Mouse (Mus musculus) inflammation-experienced regulatory T-cells, adult 6 months (primary cell): ENCODE results near the gene Tepsin. TPM values are rescaled to one million over a fixed set of nuclear protein-coding genes. Genes with fewer than 3 reads are reported as not detected.

Experiments used
- ATAC-seq: one replicate; pipeline ENCODE4 v1.8.0; 2017
- polyA plus RNA-seq, 3 experiments: library from polyadenylated mRNA; unstranded; fragments of 100-300 nt; shearing (Covaris generic); gene quantifications; one replicate each; pipeline ENCODE4 v1.2.1; 2017

Tepsin gene
- polyA plus RNA-seq, 3 experiments from 2014 or later, result 8.1 to 12.5 (median 9.3) TPM

DNA sequence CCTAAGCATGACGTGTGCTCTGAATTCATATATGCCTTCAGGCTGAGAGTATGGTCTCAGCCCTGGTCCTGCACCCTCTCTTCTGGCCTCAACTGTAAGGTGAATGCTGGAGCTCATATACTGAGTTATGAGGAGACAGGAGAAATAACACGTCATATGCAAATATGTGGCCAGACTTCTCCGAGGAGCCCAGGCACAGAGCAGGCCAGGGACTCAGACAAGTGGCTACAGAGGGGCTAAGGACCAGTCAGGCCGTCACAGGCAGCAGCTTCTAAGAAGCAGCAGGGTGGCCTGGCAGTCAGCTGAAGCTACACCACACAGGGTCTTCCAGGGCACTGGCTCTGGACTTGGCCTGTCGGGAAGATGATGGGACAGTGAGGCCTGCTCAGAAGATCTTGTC, 35.2 kb downstream of the Tepsin start:
- ATAC-seq, result no peak

DNA sequence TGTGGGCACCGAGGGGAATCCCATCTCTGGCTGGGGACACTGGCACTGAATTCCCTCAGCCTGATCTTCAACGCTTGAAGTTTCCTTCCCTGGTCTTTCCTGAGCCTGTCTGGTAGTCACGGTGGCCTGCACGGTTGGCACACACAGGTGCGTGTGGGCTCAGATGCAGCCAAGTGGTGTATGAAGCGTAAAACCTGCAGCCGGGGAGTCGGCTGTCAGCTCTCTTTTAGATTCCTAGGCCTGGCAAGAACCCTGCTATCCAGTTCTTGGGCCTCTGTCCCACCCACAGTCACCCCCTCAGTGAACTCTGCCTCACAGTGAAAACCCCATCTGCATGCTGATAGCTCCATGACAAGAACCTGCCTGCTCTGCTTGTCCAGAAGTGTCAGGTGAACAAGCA, 37.9 kb downstream of the Tepsin start:
- ATAC-seq, result no peak

DNA sequence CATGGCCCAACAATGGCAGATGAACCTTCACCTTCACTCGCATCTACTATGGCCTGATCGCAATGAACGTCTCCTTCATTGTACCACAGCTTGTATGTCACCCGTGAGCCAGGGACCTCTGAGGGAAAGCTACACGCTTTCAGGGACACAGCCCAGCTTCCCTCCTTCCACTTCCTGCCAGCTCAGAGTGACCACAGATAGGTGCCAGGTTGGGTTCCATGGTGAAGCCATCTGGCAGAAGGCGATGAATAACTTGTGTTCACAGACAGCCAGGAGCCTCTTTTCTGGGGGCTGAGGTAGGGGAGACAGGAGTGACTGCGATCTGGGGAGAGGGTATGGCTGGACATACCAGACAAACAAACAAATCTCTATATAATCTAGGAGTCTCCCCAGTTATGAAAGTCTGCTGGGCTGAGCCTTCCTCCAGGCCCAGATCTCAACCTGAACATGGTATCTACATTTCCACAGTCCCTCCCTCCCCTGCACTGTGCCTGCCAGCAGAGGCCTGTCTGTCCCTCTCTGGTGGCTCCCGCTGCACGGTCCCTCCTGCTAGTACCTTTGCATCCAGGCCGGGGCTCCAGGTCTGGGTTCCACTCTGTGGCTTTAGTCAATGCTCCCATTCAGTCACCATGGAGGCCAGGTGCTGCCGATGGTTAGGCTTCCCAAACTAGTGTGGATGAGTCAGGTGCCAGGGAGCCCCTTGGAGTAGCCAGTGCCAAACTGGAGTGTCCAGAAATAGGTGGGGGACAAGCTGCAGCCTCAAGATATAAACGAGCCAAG, 42.4 kb downstream of the Tepsin start:
- ATAC-seq, result no peak

DNA sequence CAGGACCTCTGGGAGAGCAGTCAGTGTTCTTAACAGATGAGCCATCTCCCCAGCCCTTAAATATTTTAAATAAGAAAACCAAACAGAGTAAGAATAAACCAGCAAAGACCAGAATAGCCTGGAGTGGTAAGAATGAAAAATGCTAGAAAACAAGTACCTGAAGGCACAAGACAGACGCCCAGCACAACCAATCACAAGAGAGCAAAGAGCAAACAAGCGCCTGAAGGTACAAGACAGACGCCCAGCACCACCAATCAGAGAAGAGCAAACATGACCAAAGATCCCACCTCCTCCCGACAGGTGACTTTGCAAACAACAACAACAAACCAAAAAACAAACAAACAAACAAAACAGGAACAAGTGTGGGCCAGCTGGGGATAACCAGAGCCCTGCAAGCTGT, 44.7 kb downstream of the Tepsin start:
- ATAC-seq, result no peak

DNA sequence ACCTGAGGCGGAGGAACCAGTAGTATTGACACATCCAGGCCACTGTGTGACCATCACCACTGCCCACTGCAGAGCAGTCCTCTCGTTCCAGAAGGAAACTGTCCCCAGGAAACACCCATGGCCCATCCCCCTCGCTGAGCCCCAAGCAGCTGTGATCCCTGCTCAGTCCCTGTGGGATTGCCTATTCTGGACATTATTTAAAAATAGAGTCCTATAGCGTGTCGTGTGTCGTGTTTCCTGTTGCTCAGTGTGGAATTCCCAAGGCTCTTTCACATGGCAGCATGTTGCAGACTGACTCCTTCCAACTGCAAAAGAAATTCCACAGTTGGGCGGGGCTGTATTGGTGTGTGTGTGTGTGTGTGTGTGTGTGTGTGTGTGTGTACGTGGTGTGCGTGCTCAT, 46.3 kb downstream of the Tepsin start:
- no peak for ATAC-seq

DNA sequence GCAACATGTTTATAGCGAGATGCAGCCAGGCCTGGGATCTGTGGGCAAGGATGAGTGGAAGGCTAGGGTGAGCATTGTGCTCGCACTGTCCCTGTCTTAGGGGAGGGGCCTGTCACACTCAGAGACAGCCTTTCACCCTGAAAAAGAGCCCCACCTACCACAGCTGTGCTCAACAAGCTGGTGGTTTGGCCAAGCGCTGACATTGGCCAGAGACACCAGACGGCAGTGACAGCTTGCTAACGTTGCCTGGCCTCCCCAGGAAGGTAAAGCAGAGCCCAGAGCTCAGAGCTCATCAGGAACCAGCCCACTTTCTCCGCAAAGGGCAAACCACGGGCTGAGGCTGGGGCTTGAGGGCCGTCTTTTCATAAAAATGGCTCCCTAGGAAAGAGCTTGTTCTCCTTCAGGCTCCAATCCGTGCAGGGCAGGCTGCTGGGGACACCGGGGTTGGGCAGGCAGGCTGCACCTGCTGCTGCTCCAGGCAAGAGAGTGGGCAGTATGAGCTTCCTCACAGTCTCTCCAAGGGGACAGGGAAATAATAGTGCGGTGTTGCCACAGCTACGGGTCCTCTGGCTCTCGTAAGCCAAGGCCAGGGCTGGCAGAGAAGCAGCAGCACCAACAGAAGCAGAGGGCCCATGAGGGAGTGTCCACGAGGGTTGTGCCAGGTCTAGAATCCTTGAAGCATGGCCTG, 47.3 kb downstream of the Tepsin start:
- no peak for ATAC-seq

DNA sequence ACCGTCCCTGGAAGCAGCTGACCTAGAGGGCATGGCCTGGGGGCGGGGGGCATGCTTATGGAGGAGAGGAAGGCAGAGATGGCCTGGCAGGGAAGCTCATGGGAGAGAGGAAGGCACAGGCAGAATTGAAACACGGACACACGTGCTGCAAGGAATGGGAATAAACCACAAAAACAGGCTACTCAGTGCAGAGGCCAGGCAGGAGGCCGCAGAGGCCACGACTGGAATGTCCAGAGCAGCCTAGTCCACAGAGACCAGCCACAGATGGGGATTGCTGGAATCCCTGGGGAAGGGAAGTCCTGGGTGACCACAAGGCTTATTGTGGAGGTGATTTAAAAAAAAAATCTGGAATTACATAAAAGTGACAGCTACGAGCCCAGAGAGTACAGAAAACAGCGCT, 49.5 kb downstream of the Tepsin start:
- ATAC-seq, result no peak

DNA sequence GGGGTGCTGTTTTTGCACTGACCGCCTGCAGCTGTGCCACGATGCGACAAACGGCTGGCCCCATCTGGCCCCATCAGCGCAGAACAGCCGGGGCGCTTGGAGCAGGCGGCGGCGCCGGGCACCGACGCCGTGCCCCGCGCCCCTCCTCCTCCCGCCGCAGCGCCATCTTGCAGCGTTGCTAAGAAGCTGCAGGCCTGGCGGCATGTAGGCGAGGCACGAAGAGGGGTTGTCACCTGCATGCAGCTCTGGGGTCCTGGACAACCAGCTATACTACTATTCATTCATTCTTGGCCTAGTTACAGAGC, 50.3 kb downstream of the Tepsin start:
- no peak for ATAC-seq

DNA sequence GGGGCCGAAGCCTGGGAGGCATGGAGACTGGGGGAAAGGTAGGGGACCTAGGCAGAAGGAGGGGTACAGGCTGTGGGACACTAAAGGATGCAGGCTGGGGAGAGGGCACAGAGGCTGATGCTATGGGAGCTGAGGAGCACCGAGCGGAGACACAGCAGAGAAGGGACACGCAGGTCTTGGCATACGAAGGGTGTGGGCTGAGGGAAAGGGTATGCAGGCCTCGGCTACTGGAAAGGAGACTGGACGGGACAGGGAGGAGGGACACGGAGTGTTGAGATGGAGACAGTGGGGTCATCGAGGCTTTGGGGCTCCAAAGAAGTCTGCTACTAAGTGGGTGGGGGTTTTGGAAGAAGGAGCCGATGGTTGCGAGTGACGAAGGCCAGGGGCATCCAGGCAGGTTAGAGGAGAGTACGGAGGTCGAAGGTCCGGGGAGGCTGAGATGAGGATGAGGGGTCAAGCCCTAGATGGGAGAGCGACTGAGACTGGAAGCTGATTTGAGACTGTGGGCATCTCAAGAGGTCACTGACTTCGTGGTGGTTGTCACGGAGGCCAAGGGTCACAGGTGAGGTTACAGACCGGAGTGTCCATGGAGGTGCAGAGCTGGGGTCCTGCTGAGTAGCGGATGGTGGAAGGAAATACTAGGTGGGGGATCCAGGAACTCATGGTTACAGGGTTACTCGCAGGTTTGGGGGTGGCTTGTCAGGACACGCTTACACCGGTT, 50.8 kb downstream of the Tepsin start:
- no peak for ATAC-seq

DNA sequence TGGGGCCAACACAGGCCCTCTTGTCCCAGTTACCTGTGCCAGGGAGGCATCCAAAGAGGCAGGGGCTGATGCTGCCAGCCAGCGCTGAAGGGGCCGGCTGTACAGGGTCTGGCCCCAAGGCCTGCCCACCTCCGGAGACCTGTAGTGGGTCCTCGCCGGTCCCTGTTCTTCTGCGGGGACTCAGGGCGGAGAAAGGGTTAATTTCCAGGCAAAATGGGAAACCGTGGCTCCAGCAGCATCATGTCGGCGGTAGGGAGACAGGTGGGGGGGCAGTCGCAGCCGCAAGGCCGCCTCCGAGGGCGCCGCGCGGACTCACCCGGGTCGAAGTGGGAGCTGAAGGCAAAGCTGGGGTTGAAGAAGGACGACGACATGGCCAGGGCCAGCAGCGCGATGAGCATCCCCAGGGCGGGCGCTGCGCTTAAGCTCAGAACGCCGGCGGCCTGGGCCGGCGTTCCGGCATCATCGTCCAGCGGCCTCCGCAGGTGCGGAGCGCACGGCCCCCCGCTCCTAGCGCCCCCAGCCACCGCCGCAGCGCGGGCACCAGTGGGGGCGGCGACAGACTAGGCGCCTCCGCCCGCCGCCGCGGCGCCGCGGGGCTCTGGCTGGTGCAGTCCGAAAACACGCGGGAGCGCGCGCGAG, 51.9 kb downstream of the Tepsin start, which contains the start of gene Aatk:
Aatk (minus strand) TSS at position 615 of the 639 bp plus-strand sequence.
- no peak for ATAC-seq

DNA sequence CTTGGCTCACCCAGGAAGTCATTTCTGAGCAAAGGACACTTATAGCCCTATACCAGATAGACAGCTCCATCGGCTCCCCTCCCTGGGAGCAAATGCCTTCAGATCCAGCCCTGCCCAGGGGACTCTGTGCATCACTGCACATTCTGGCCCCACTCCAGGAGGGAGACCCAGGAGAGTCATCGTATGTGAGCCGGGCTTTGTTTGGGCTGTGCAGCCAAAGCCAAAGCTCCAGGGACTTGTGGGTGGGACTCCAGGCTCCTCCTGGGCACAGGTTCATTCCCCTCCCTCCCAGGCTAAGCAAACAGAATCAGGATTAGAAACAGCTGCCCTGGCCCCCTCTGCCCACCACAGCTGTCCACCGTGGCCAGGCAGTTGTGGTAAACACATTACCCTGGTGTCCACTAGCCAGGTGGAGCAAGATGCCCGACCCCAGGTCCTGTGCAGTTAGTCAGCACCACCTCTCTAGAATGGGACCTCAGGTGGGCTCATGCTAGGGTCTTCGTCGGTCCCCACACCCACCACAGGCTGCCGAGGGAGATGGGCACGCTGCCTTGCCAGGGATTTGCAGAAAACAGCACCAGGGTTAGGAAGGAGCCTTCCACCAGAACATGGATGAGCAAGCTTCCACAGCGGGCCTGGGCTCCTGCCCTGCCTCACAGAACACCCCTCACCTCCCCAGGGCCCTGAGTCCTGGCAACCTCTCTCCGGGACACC, 52.5 kb downstream of the Tepsin start:
- ATAC-seq, result no peak

DNA sequence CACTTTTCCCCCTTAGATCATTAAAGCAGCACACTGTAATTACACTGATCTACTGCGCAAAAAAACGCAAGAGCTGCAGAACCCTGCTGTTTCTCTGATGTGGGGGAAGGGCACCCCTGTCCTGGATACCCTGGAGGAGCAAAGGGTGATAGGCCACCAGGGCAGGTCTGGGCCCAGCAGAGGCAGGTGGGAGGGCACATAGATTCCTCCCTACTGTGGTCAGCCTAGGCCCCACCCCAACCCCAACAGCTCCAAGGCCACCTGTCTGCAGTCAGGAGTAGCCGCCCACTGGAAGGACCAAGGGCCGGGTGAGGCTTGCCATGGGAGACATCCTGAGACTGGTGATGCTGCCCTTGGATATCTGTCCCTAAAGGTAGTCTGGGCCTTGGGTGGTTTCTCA, 53.2 kb downstream of the Tepsin start:
- no peak for ATAC-seq

DNA sequence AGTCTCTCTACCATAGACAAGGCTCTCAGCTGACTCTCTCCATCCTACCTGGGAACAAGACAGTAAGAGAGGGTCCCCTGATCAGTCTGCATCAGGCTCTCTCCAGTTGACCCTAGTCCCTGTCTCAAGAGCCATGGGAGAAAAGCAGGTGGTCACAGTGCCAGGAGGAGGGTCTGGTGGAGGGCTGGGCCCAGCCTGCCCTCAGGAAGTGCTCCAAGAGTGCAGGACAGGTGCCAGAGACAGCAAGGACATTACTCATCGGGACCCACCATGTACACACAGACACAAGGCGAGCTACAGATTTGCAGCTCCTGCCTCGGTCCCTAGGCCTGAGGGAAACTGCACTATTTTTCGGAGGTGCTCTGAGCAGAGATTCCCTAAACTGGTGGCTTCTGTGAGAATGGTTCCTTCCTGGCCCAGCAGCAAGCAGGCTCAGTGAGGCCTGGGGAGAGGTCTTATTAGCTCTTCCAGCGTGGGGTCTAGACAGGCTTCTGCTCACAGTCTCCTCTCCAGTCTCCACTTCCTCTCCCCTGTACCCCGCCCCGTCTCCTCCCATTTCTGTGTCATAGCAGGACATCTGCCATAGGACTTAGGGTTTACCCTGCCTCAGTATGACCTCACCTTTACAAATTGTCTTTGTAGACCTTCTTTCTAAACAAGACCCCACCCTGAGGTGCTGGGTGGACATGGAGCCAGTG, 56.2 kb downstream of the Tepsin start:
- no peak for ATAC-seq

DNA sequence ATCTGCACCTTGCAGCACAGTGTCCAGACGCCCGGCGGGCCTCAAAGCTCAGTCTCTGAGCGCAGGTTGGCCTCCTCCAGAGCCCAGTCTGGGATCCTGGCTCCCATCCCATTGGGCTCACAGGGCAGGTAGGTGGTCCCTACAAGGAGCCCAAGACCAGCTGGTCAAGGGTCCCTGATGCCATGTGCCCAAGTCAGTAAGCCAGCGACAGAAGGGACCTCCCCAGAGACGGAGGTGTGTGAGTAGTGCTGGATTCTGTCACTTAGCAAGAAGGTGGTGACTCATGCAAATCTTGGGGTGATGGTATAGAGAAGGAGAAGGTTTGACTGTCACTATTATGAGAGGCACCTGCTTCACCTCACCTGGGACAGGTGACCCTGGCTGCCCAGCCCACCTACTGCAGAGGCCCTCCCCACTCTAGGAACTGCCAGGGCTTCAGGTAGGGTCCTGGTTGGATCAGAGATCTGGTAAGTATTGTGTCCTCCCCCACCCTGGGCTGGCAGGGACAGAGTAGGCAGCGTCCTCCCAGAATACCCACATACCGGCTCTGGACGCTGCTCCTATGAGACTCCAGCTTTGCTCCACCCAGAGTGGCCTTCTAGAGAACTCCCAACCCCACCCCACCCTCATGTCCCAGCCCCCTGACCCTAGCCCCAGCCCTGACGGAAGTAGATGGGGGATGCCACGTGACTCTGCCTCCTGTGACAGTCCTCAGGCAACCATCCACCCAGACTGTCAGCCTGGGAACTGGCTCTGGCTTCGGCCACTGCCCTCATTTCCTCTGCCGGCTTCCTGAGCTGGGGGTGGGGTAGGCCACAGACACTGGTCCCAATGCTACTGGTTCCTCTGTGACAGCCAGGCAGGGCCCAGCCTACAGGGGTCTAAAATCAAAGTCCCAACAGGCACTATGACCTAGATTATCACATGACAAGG, 57.1 kb downstream of the Tepsin start:
- no peak for ATAC-seq

Other genes with a start within 250 kb of the Tepsin start
- gene Chmp6, start 185.3 kb downstream of the Tepsin start, polyA plus RNA-seq, result 10 to 100 TPM; 43.9 to 55.0 (median 52.0) TPM
- gene Baiap2, start 156.0 kb downstream of the Tepsin start, polyA plus RNA-seq, result 10 to 100 TPM in 1 of 3 experiments, 1 to 10 TPM in 2; 8.1 to 12.1 (median 9.6) TPM
- not detected for gene Aatk, start 51.6 kb downstream of the Tepsin start, polyA plus RNA-seq
- under 1 TPM; 0.28 to 0.48 (median 0.29) TPM for gene Cep131, start 11.9 kb downstream of the Tepsin start, polyA plus RNA-seq
- gene Ndufaf8, start 197 bp upstream of the Tepsin start, polyA plus RNA-seq, result 10 to 100 TPM; 88.3 to 98.3 (median 92.6) TPM
- gene Slc38a10, start 52.6 kb upstream of the Tepsin start, polyA plus RNA-seq, result 10 to 100 TPM; 39.7 to 62.8 (median 44.1) TPM
- not detected for gene Bahcc1, start 134.2 kb upstream of the Tepsin start, polyA plus RNA-seq
- gene Actg1, start 249.8 kb upstream of the Tepsin start, polyA plus RNA-seq, result 1,000 to 10,000 TPM; 2,239 to 4,634 (median 2,897) TPM